Mouse (Mus musculus) spleen, adult 2 months (tissue): ENCODE measurements around the gene Hcfc1.

Source experiments
- CTCF ChIP-seq: fragments of 200-500 bp; IDR thresholded peaks from 2 replicates; pipeline ENCODE4 v1.5.1; 2011; ENCODE audit warnings: mild to moderate bottlenecking, inconsistent platforms; ENCODE audit not compliant: insufficient read depth, insufficient read length, insufficient replicate concordance; ENCODE audit errors: extremely low read depth
- POLR2A ChIP-seq: fragments of 200-500 bp; IDR thresholded peaks from 2 replicates; pipeline ENCODE4 v1.6.1; 2011; ENCODE audit warnings: low read depth, low read length, inconsistent platforms

DNA sequence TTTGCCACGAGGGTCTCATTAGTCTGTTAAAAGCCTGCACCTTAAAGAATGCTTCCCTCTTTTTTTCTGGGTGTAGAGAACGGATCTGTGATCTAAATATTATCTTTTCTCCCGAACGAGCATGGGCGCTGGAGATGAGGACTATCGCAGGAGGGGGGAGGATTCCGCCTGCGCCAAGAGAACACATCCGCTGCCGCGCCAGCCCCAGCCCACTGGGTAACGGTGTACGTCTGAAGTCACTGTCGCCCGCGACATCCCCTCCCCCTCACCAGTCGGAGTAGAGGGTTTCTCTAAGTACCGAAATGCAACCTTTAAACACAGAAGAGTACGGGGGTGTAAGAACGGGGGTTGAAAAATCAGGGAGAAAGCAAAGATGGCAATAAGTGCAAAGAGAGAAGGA, 850 bp downstream of the Hcfc1 start:
- TF ChIP-seq CTCF (no peak), POLR2A (no peak)
